Mouse (Mus musculus): ENCODE measurements at regions not wholly inside any gene's neighbourhood (a gene's known extent, or its start where the extent isn't known, plus 50 kb on each side); places are given as distances from the start of the nearest gene placed in this dataset.
"Not testable (repeated sequence)": the region's sequence is repeated elsewhere in the genome, so short reads cannot be mapped to it uniquely, and the experiment has no call there.

DNA sequence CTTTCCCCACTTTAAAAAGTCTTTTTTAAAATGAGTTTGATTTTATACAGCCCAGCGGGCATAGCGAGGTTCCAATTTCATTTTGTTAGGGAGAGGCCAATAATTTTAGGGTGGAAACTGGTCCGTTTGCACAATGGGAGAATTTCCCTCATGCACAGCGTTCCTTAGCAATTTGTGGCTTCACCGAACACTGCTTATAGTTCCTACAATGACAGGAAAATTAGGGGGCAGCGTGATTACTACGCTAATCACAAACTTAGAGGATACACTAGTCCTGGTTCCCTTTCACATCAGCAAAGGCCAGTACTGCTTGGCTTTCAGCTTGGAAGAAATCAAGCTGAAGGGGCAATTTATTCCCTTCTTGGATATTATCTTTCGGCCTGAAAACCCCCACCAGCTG is 745.1 kb upstream of the Gm19410 start:
- no peak for DNase-seq (ENCODE audit: low spot score)

DNA sequence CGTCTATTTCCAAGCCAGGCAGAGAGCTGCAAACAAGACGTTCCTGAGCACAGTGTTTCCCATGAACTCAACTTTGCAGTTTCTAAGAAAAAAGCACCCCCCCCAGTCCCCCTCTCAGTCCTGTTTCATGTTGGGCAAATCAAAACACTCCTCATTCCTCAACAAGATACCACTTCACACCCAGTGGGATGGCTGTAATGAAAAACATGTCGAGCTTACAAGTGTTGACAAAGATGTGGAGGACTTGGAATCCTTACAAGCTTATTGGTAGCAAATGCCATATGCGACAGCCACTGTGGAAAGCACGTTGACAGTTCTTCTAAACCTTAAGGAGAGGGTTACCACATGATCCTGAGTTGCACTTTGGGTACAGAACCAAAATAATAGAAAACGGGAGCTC is 742.9 kb upstream of the Gm19410 start:
- no peak for DNase-seq (ENCODE audit: low spot score)

DNA sequence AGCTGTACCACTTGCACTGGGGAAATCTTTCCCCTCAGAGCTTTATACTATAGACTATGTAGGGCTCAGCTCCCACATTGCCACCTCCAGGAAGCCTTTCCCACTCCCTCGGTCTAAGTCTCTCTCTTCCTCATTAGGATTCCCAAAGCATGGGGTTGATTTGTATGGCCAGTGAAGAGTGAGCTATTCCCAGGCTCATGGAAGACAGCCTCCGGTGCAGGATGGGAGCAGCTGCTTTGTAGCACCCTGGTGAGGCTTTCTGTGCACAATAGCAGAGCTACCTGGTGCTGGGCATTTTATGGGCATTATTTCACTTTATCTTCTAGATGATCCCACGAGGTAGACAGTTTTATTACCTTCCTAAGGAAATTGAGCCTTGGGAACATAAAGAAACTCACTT is 717.8 kb upstream of the Gm19410 start:
- no peak for DNase-seq (ENCODE audit: low spot score)

DNA sequence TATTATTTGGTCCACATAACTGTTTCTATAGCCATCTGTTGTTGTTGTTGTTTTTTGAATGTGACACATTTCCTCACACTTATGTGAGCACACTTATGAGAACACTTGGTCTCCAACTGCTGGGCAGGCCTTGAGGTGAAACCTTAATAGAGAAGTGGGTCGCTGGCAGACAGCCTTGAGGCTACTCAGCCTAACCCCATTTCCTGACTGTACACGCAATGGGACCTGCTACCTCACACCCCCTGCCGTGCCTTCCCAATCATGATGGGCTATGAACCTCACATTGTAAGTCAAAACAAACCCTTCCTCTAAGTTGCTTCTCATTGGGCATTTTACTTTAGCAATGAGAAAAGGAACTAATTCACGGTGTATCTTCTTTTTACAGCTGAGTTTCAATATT is 712.1 kb upstream of the Gm19410 start:
- no peak for DNase-seq (ENCODE audit: low spot score)

DNA sequence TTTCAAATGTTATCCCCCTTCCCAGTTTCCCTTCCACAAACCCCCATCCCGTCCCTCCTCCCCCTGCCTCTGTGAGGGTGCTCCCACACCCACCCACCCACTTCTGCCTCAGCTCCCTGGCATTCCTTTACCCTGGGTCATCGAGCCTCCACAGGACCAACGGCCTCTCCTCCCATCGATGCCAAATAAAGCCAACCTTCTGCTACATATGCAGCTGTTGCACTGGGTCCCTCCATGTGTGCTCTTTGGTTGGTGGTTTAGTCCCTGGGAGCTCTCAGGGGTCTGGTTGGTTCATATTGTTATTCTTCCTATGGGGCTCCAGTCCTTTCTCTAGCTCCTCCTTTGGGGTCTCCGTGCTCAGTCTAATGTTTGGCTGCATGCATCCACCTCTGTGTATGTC is 704.5 kb upstream of the Gm19410 start:
- no peak for DNase-seq (ENCODE audit: low spot score)

DNA sequence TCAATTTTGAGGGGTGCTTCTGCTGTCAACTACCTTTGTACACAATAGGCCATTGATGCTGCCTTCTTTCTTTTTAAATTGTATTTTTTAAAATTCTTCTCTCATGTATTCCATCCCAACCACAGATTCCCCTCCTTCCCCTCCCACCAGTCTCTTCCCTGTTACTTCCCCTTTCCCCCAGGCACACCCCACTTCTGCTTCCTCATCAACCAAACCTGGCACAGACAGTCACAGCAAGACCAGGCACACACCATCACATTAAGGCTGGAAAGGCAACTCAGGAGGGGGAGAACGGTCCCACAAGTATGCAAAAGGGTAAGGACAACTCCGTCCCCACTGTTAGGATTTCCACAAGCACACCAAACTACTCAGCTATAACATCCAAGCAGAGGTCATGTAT is 697.4 kb upstream of the Gm19410 start:
- no peak for DNase-seq (ENCODE audit: low spot score)

DNA sequence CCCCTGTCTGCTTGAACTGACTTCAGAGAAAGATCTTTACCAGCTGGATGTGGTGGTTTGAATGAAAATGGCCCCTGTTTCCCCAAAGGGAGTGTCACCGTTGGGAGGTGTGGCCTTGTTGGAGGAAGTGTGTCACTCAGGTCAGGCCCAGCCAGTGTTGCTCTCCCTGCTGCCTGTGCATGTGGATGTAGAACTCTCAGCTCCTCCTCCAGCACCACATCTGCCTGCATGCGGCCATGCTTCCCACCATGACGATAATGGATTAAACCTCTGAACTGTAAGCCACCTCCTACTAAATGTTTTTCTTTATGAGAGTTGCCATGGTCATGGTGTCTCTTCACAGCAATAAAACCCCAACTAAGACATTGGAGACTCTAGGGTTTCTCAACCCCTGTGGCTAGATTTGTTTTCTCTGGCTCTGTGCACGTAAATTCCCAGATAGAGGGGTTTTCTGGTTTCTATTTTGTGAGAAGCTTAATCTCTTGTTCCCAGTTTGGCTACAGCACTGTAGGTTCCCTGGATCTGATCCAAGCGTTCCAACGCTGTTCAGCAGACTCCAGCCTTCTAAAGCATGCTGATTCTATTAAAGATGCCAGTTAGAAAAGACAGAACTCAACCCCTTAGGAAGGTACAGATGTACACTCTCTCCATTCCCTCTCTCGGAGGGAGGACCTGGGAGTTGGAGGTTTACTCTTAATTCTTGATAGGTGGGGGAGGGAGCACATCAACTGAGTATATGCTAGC is 695.2 kb upstream of the Gm19410 start:
- DNase-seq (ENCODE audit: low spot score): no peak

DNA sequence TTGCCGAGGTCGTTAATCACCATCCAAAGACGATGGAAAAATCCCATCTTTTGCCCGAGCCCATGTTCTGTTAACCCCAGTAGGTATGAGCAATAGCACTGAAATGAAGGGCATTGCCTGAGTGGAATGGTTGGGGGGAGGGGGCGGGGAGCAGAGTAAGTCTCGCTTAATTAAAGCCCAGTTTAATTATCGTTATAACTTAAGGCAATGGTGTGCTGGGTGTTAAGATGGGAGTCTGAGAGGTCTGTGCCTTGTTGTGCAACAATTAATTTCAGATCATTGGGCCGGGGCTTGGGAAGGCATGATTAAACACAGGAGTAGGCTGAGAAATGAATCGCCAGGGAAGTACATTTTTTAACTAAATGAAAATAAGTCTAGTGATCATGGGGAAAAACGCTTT is 689.6 kb upstream of the Gm19410 start:
- no peak for DNase-seq (ENCODE audit: low spot score)

DNA sequence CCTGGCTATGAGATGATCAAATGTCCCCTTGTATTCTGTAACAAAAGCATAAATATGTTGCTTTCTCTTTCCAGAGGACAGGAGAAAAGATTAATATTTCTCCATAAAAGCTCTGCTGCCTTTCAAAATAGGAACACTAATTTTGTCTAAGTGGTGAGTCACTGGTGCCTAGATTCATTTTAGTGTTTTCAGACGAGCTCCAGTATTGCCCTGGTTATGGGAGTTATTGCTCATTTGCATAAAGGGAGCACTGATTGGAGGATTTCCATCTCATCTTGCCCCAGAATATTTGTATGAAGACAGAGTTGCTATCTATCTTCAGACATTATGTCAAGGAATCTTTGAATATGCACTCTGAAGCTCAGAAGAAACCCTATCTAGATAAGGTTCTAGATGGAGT is 682.4 kb upstream of the Gm19410 start:
- no peak for DNase-seq (ENCODE audit: low spot score)

DNA sequence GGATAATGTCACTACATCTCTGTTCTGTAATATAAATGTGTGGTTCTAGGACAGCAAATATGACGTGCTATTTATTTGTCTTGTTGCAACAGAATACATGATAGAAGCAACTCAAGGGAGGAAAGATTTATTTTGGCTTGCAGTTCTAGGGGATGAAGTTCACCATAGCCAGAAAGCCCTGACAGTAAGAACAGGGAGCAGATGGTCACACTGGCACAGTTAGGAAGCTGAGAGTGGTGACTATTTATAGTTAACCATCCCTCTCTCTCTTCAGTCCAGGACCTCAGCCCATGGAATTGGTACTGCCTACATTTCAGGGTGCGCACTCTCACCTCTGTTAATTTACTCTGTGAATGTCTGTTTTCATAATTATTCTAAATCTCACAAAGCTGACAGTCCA is 678.5 kb upstream of the Gm19410 start:
- DNase-seq (ENCODE audit: low spot score): no peak

DNA sequence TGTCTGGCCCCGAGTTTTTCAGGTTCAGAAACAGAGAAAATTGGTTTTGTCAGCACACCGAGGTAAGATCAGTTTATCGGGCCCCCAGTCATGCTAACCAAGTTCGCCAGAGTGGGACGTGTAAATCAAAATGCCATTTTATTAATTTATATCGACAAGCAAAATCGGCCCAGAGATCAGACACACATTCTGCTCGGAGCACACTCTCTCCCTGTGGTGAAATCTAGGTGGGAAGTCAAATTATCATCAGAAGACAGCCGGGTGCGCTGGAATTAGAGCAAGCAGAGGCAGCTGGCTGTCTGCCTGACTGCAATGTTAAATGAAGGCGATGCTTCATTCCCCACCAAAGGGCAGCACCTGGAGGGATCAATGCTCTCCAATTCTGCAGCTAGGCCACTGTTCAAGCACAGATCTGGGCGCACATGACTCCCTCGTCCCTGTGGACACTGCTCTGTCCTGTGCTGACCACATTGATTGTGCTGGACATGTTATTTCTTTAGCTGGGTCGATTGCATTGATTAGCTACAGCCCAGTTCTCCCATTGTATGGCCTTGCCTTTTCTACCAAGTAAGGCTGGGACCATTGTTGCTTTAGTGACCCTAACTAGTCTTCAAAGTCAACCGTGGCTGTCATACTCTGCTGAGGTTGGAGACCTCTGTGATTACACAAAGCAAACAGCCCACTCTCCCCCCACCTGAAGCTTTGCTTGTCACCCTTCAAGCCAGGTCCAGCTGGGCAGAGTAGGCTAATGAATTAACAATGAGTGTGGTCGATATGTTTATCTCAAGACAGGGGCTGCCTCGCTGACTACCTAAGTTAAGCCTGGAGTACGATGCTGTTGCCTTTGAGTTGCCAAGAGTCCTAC is 677.0 kb upstream of the Gm19410 start:
- DNase-seq (ENCODE audit: low spot score): no peak

DNA sequence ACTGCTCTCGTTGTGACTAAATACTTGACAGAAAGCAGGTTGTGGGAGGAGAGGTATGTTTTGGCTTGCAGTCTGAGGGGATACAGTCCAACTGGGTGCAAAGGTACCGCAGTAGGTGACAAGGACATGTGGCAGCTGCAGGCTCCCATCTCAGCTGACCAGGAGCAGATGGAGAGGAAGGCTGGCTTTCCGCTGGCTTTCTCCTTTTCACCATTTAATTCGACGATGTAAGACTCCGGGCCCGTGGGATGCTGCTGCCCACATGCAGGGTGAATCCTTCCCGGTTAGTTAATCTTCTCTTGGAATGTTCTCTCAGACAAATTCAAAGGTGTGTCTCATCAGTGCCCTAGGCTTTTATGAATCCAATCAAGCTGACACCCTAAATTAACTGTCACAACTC is 676.1 kb upstream of the Gm19410 start:
- no peak for DNase-seq (ENCODE audit: low spot score)

DNA sequence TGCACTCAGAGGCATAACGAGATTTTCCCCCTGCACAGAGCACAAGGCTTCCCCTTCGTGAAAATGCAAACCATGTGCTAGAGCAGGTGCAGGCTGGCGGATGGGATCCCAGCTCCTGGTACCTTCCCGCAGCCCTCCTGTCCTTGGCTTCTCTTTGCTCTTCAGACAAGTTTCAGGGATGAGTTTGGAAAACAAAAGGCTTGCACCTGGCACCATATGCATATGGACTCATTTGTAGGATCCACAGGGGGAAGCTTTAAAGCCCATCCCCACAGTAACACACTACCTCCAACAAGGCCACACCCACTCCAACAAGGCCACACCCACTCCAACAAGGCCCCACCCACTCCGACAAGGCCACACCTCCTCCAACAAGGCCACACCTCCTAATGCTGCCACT is 663.9 kb upstream of the Gm19410 start:
- DNase-seq (ENCODE audit: low spot score): no peak

DNA sequence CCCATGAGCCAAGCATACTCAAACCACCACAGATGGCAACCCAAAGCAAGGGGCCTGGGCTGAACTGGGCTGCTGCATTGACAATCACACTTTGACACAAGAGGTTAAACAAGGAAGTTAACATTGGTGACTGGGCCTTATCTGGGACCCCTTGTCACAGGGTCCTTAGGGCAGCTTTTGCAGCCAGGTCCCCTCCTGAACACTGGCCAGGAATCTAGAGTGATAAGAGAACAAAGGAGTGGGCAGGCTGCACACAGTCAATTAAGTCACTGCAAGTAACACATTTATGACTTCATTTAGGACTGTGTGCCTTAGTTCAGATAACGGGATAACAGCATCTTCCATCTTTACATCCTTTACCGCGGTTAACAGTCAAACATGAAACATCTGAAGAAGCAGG is 663.5 kb upstream of the Gm19410 start:
- DNase-seq (ENCODE audit: low spot score): not testable (repeated sequence)

DNA sequence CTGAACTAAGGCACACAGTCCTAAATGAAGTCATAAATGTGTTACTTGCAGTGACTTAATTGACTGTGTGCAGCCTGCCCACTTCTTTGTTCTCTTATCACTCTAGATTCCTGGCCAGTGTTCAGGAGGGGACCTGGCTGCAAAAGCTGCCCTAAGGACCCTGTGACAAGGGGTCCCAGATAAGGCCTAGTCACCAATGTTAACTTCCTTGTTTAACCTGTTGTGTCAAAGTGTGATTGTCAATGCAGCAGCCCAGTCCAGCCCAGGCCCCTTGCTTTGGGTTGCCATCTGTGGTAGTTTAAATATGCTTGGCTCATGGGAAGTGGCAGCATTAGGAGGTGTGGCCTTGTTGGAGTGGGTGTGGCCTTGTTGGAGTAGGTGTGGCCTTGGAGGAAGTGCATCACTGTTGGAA is 661.1 kb upstream of the Gm19410 start:
- DNase-seq (ENCODE audit: low spot score): not testable (repeated sequence)

DNA sequence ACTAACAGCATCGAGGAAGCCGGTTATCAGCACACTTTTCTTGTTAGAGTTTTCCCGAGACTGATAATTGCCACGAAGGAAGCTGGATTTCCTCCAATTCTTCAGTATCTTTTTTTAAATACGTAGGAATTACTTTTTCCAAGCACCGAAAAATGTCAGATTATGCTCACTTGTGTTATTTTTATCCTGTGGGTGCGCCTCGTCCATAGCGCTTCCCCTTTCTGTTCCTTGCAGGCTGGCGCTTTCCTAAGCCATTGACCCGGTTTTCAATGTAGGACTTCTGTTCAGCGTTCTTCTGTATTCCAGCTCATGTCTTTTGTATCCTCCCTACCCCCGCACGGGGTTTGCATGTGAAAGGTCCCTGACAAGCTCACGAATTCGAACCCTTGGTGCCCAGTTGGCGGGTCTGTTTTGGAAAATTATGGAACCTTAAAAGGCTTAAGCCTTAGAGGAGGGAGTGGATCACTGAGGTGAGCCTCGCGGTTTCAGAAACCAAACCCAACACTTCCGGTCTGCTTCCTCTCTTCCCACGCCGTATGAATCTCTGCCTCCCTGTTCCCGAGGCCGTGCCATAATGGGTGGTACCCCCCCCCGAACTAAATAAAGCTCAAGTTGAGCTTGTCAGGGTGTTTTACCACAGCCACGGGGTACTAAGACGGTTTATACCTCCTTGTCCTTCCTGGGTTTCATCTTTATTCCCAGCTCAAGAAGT is 655.9 kb upstream of the Gm19410 start:
- DNase-seq (ENCODE audit: low spot score): no peak

DNA sequence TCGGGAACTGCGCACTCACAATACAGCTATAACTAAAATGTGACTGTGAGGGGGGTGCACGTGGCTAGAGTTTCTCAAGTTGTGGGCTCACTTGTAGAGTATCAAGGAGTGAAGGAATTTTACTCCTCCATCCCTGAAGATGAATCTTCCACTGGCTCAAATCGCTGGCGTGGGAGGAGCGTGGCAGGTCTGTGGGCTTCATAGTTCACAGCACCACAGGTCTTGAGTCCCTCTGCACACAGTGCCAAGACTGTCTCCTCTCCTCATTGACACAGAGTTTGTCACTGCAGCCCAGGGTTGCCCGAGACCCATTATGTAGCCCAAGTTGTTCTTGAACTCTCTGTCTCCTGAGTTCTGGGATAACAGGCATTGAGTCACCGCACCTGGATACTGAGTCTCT is 655.3 kb upstream of the Gm19410 start:
- no peak for DNase-seq (ENCODE audit: low spot score)

DNA sequence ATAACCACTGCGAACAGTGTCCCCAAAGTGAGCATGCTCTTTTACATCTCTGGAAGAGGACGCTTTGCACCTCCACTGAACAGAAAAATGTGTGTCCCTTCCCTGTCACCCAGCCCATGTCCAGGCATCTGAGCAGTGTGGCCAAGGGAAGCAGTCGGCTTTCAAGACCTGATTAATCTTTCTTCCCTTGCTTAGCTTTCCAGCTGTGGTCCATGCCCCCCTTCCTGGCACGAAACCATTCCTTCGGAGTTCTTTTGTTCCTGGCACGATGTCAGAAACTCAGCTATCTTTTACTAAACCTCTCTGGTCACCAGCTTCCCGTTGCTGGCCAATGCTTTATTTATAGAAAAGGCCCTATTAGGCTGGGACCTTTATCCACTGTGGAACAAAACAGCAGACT is 654.5 kb upstream of the Gm19410 start:
- no peak for DNase-seq (ENCODE audit: low spot score)

DNA sequence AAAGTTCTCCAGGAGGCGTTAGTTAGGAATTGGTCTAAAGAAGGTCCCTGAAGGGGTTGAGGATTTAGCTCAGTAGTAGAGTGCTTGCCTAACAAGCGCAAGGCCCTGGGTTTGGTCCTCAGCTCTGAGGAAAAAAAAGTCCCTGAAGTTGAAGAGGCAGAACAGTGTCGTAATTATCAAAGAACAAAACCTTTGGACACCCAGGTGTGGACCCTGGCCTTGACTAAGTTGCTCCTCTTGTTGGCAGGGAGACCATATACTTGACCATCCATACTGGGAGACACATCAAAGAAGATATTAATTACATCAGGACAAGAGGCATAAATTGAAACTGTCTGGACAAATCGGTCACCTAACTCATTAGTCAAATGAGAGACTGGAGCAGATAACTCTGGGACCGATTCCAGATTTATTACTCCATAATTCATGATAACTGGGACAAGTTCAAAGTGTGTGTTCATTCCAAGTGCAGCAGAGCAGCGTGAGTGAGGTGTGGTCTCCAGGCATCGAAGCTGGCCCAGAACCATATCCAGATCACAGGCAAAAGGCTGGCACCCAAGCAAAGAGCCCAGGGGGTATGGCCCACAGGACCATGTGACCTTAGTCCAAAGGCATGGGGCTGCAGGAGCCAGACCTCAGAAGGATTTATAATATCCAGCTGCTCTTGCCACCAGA is 652.9 kb upstream of the Gm19410 start:
- DNase-seq (ENCODE audit: low spot score): no peak

DNA sequence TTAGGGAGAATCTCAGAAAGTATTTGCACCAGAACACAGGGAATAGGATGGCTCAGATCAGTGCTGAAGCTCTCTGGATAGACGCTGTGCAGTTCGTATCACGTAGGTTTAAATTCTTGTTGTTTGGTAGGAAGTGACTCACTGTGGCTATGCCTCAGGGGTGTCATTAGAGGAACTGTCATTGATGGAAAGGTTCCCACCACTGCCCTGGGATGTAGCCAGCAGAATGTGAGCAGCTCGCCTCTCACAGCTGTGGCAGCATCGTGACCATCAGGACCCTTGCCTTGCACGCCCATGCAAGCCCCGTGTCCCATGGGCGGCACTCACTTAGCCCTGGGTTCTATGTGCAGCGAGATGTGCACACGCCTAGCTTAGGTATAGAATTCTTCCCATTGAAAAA is 651.6 kb upstream of the Gm19410 start:
- no peak for DNase-seq (ENCODE audit: low spot score)

DNA sequence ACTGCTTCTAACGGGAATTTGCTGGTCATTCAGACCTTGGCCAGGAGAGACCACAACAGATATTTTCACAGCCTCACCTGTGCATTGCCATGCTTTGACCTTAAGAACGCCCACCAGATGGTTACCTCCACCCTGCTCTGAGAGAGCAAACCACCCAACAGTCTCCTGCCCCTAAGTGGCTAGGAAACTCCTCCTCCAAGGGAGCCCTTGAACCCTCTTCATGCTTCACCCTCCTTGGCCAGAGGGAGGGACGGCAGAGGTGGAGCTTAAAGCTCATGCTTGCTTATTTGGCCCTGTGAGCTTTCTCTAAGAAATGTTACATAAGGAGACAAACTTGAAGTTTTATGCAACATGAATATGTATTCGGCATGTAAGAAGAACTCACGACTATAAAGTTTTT is 645.0 kb upstream of the Gm19410 start:
- no peak for DNase-seq (ENCODE audit: low spot score)

DNA sequence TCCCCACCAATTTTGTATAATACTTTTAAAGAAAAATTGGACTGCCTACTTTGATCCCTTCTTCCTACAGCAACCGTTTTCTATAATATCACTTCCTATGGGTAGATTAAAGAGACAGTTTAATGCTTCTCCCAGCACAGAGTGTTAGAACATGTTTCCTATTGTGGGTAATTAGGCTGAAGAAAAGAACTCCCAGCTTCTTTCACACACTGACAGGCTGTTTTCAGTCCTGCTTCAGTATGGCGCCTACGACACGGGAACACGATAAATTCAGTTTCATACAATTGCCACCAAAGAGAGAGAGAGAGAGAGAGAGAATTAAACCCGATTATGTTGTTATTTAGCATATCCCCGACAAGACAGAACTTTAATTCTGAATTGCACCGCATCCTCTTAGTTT is 644.5 kb upstream of the Gm19410 start:
- DNase-seq (ENCODE audit: low spot score): no peak

Measured in ovary, postnatal 10 days (tissue).